Comparison of ENCODE assay signal across 23 mouse cellular contexts in the genomic region with DNA sequence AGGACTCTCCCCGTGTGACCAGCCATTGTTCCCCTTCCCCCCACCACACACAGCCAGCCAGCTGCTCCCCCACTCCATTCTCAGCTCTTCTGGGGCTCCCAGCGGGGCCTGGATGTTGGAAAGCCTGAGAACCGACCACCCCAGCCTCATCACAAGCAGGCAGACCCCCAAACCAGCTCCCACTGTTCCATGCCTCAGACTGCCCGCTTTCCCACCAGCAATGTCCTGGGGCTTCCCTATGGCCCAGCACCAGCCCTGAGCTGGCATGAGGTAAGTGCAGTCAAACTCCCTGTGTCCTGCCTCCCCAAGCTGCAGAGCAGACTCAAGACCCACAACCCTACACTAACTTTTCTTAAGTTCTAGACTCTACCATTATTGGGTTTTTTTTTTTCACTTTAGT. TPM values are rescaled to one million over a fixed set of nuclear protein-coding genes. Genes with fewer than 3 reads are reported as not detected.
DNase-seq lines count a peak whose midpoint lies in the region; ATAC-seq and TF ChIP-seq lines count a peak whose summit lies in the region.
"Had no signal": no experiment of that assay in that cellular context is flagged by ENCODE, and none has a peak within 500 bp of the region (broad histone marks: within the 10 kb centered on the region; RNA-seq: fewer than 3 reads in every experiment).

No protein-coding gene starts in this region.

- peak overlapping the region; percentile 14; the same call in 1 of the 2 replicates for H3K4me2 ChIP-seq in hindbrain, embryonic 12.5 days (replicated peaks)
- no peak overlapping the region for H3K4me2 ChIP-seq in hindbrain, postnatal 0 days (ENCODE audit: low read depth, low read length)
- H3K4me2 ChIP-seq in neural tube, embryonic 12.5 days (replicated peaks), result peak overlapping the region; percentile 20
- H3K4me2 ChIP-seq: embryonic facial prominence, embryonic 15.5 days; hindbrain, embryonic 14.5 days; midbrain, embryonic 12.5 days had no signal

- peak overlapping the region; percentile 1; the same call in 1 of the 2 replicates for H3K4me3 ChIP-seq in hindbrain, embryonic 12.5 days
- no peak overlapping the region for H3K4me3 ChIP-seq in hindbrain, postnatal 0 days (ENCODE audit: low read length)
- H3K4me3 ChIP-seq in neural tube, embryonic 12.5 days, result no peak overlapping the region
- H3K4me3 ChIP-seq: embryonic facial prominence, embryonic 15.5 days; layer of hippocampus, adult 2 months; midbrain, embryonic 12.5 days had no signal

- no peaks in the 10 kb centered on the region for H3K27me3 ChIP-seq in hindbrain, embryonic 12.5 days
- no peaks in the 10 kb centered on the region for H3K27me3 ChIP-seq in hindbrain, postnatal 0 days (ENCODE audit: insufficient read depth, low read length)
- no peaks in the 10 kb centered on the region for H3K27me3 ChIP-seq in neural tube, embryonic 12.5 days (replicated peaks)
- H3K27me3 ChIP-seq: CH12.LX; embryonic facial prominence, embryonic 15.5 days; midbrain, embryonic 12.5 days had no signal

- ATAC-seq in hindbrain, embryonic 12.5 days (ENCODE audit: low FRiP score), result no peak
- ATAC-seq in hindbrain, postnatal 0 days, result no peak
- no peak for ATAC-seq in neural tube, embryonic 12.5 days (ENCODE audit: low FRiP score, low read depth)
- ATAC-seq: intestine, postnatal 0 days had no signal

- no peak for TF ChIP-seq CTCF in hindbrain, postnatal 0 days (IDR thresholded peaks at IDR 0.05; ENCODE audit: low read depth)

- no peak overlapping the region for H3K27ac ChIP-seq in hindbrain, embryonic 12.5 days
- no peak overlapping the region for H3K27ac ChIP-seq in hindbrain, postnatal 0 days
- no peak overlapping the region for H3K27ac ChIP-seq in neural tube, embryonic 12.5 days
- H3K27ac ChIP-seq: embryonic facial prominence, embryonic 15.5 days; hindbrain, embryonic 14.5 days; layer of hippocampus, adult 2 months; midbrain, embryonic 12.5 days had no signal

- no peaks in the 10 kb centered on the region for H3K9me3 ChIP-seq in hindbrain, embryonic 12.5 days (replicated peaks)
- H3K9me3 ChIP-seq in hindbrain, postnatal 0 days (ENCODE audit: low read length), result no peaks in the 10 kb centered on the region
- no peaks in the 10 kb centered on the region for H3K9me3 ChIP-seq in neural tube, embryonic 12.5 days
- H3K9me3 ChIP-seq: embryonic facial prominence, embryonic 15.5 days; midbrain, embryonic 12.5 days had no signal

- 83% methylated on average over 4 of the region's 4 CpGs for whole genome bisulfite sequencing in hindbrain, embryonic 12.5 days
- 62% methylated on average over 4 of the region's 4 CpGs for WGBS in hindbrain, postnatal 0 days
- WGBS in neural tube, embryonic 12.5 days, result 80% methylated on average over 4 of the region's 4 CpGs

- peaks cover 20% of the 10 kb centered on the region for H3K36me3 ChIP-seq in hindbrain, embryonic 12.5 days
- peaks cover 16% of the 10 kb centered on the region; the same call in 1 of the 2 replicates for H3K36me3 ChIP-seq in hindbrain, postnatal 0 days (ENCODE audit: insufficient read depth, low read length)
- H3K36me3 ChIP-seq in neural tube, embryonic 12.5 days, result peaks cover 15% of the 10 kb centered on the region

- H3K4me1 ChIP-seq in hindbrain, embryonic 12.5 days, result peaks cover 29% of the 10 kb centered on the region
- H3K4me1 ChIP-seq in hindbrain, postnatal 0 days (ENCODE audit: insufficient read depth, low read length), result 0 out of 2 replicates have a peak, but pooled peaks cover 18% of the 10 kb centered on the region
- H3K4me1 ChIP-seq in neural tube, embryonic 12.5 days, result peaks cover 19% of the 10 kb centered on the region

- H3K9ac ChIP-seq in hindbrain, embryonic 12.5 days, result no peak overlapping the region
- H3K9ac ChIP-seq in hindbrain, postnatal 0 days (replicated peaks; ENCODE audit: low read length), result no peak overlapping the region
- H3K9ac ChIP-seq in neural tube, embryonic 12.5 days, result no peak overlapping the region
- H3K9ac ChIP-seq: embryonic facial prominence, embryonic 15.5 days; hindbrain, embryonic 14.5 days; midbrain, embryonic 12.5 days had no signal

- DNase-seq in cerebellum, postnatal 10 days, result peak; percentile 7 to 14
- DNase-seq in cerebellum, adult 8-10 months, result no peak
- DNase-seq in hindbrain, postnatal 0 days (ENCODE audit: low spot score), result no peak
- DNase-seq in neural tube, embryonic 10.5 days (ENCODE audit: extremely low spot score, low spot score), result no peak
- no peak for DNase-seq in urinary bladder, adult 2 months (ENCODE audit: low spot score)
- no peak for DNase-seq in frontal cortex, postnatal 14 days (ENCODE audit: low spot score in 2 of 2)
- DNase-seq: adrenal gland, postnatal 10 days; cerebellum, adult 11-12 months; kidney, postnatal 10 days; lung, adult 18-20 months had no signal

RNA-seq across cellular contexts. Expression of a gene that starts 2.3 kb away (rescaled TPM):
- 136 and 147 TPM in 2 replicates for polyA plus RNA-seq in hindbrain, embryonic 12.5 days (2016; fragmentation: Nextera tagmentation; extraction: Ambion mirVana)
- 24.7 and 30.1 TPM in 2 replicates for total RNA-seq in hindbrain, postnatal 0 days (2014; rRNA removed)
- 75.2 and 78.3 TPM in 2 replicates for polyA plus RNA-seq in hindbrain, postnatal 0 days (2015; fragmentation: Nextera tagmentation; extraction: Ambion mirVana)
- polyA plus RNA-seq in neural tube, embryonic 12.5 days (2016; fragmentation: Nextera tagmentation; extraction: Ambion mirVana), result 139 and 140 TPM in 2 replicates
- 72.6 and 74.0 TPM in 2 replicates for polyA plus RNA-seq in urinary bladder, adult 2 months (2012; rRNA removed)

RNA-seq across cellular contexts. Expression of a gene that starts 2.5 kb away (rescaled TPM):
- 20.8 and 21.2 TPM in 2 replicates for polyA plus RNA-seq in hindbrain, embryonic 12.5 days (2016; fragmentation: Nextera tagmentation; extraction: Ambion mirVana)
- total RNA-seq in hindbrain, postnatal 0 days (2014; rRNA removed), result 14.3 and 19.6 TPM in 2 replicates
- 12.2 and 13.8 TPM in 2 replicates for polyA plus RNA-seq in hindbrain, postnatal 0 days (2015; fragmentation: Nextera tagmentation; extraction: Ambion mirVana)
- 22.0 and 23.3 TPM in 2 replicates for polyA plus RNA-seq in neural tube, embryonic 12.5 days (2016; fragmentation: Nextera tagmentation; extraction: Ambion mirVana)
- polyA plus RNA-seq in urinary bladder, adult 2 months (2012; rRNA removed), result 11.7 and 11.8 TPM in 2 replicates

RNA-seq across cellular contexts. Expression of a gene that starts 28.9 kb away (rescaled TPM):
- polyA plus RNA-seq in hindbrain, embryonic 12.5 days (2016; fragmentation: Nextera tagmentation; extraction: Ambion mirVana), result not detected in 2 replicates
- 0.93 and 3.4 TPM in 2 replicates for total RNA-seq in hindbrain, postnatal 0 days (2014; rRNA removed)
- 0.14 TPM in 1 of 2 replicates, not detected in the other for polyA plus RNA-seq in hindbrain, postnatal 0 days (2015; fragmentation: Nextera tagmentation; extraction: Ambion mirVana)
- not detected in 2 replicates for polyA plus RNA-seq in neural tube, embryonic 12.5 days (2016; fragmentation: Nextera tagmentation; extraction: Ambion mirVana)
- 0.08 and 0.19 TPM in 2 replicates for polyA plus RNA-seq in urinary bladder, adult 2 months (2012; rRNA removed)
- total RNA-seq: adrenal gland, postnatal 10 days; gastrocnemius, adult 18-20 months; granulocyte monocyte progenitor cell, adult 5-6 weeks; layer of hippocampus, adult 2 months; left cerebral cortex, postnatal 36 days had no signal
- polyA plus RNA-seq: forebrain, embryonic 11.5 days; heart, postnatal 0 days; hindbrain, embryonic 14.5 days had no signal

RNA-seq across cellular contexts. Expression of a gene that starts 45.6 kb away (rescaled TPM):
- 45.2 and 48.5 TPM in 2 replicates for polyA plus RNA-seq in hindbrain, embryonic 12.5 days (2016; fragmentation: Nextera tagmentation; extraction: Ambion mirVana)
- 17.3 and 20.8 TPM in 2 replicates for total RNA-seq in hindbrain, postnatal 0 days (2014; rRNA removed)
- polyA plus RNA-seq in hindbrain, postnatal 0 days (2015; fragmentation: Nextera tagmentation; extraction: Ambion mirVana), result 45.3 and 46.3 TPM in 2 replicates
- 39.7 and 40.7 TPM in 2 replicates for polyA plus RNA-seq in neural tube, embryonic 12.5 days (2016; fragmentation: Nextera tagmentation; extraction: Ambion mirVana)
- 15.5 and 18.1 TPM in 2 replicates for polyA plus RNA-seq in urinary bladder, adult 2 months (2012; rRNA removed)

RNA-seq across cellular contexts. Expression of a gene that starts 45.8 kb away (rescaled TPM):
- polyA plus RNA-seq in hindbrain, embryonic 12.5 days (2016; fragmentation: Nextera tagmentation; extraction: Ambion mirVana), result 25.9 and 26.4 TPM in 2 replicates
- total RNA-seq in hindbrain, postnatal 0 days (2014; rRNA removed), result 38.3 and 43.0 TPM in 2 replicates
- polyA plus RNA-seq in hindbrain, postnatal 0 days (2015; fragmentation: Nextera tagmentation; extraction: Ambion mirVana), result 22.6 and 23.7 TPM in 2 replicates
- 25.7 and 26.9 TPM in 2 replicates for polyA plus RNA-seq in neural tube, embryonic 12.5 days (2016; fragmentation: Nextera tagmentation; extraction: Ambion mirVana)
- polyA plus RNA-seq in urinary bladder, adult 2 months (2012; rRNA removed), result 25.5 and 25.9 TPM in 2 replicates

Comparison
In these comparisons a context has a peak if more than half of its experiments do, and no peak if none do; other contexts are left out.
1. DNase-seq: peak in cerebellum, postnatal 10 days (2 of 2); none in cerebellum, adult 8-10 months (single experiment), hindbrain, postnatal 0 days (single experiment), neural tube, embryonic 10.5 days (single experiment), urinary bladder, adult 2 months (single experiment) and frontal cortex, postnatal 14 days (0 of 2).